Comparison of ENCODE assay signal across 14 mouse cellular contexts in the genomic region with DNA sequence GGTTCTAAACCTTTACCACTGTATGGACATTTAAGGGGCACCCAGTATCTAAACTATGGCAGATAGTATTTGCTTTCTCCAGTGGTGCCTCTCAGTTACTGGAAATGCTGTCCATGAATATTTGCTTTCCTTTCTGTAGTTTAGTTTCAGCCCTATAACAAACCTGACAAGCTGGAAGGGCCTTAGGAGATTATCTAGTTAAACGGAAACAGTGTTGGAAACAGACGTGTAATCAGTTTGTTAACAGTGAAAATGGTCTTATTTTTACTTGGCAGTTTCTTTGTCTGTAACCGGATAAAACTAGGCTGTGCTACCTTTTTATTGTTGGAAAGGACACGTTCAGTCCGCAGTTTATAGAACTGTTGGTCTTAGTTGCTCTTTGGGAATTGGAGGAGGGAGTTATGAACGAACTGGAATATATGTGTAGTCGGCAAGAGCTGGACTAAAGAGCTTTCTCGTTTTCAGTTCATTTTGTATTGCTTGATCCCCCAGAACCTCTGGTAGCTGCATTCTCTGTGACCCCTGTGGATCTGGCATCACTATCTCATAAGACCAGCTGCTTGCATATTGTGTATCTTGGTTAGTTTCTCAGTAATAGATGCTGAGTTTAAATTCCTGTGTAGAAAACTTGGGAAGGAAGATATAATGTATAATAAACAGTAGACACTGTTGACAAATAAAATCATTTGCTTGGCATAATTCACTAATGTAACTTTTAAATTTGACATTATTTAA.
"Had no signal": no experiment of that assay in that cellular context is flagged by ENCODE, and none has a peak within 500 bp of the region (broad histone marks: within the 10 kb centered on the region; RNA-seq: fewer than 3 reads in every experiment).

No protein-coding gene starts in this region.

- DNase-seq: kidney, adult 18-20 months; kidney, postnatal 10 days; kidney, postnatal 4 days; lung, adult 2 months; lung, postnatal 4 days; thymus, postnatal 4 days had no signal

- H3K27ac ChIP-seq: layer of hippocampus, adult 2 months; limb, embryonic 10.5 days; midbrain, embryonic 15.5 days; neural tube, embryonic 12.5 days; stomach, postnatal 0 days had no signal

- H3K9ac ChIP-seq: midbrain, embryonic 15.5 days; neural tube, embryonic 12.5 days had no signal

- H3K9me3 ChIP-seq: limb, embryonic 10.5 days; megakaryocyte, embryonic 14.5 days; midbrain, embryonic 15.5 days; neural tube, embryonic 12.5 days had no signal

- H3K4me2 ChIP-seq: midbrain, embryonic 11.5 days; midbrain, embryonic 15.5 days; neural tube, embryonic 12.5 days had no signal

- ATAC-seq: lung, postnatal 0 days; midbrain, embryonic 15.5 days had no signal

- H3K4me3 ChIP-seq: layer of hippocampus, adult 2 months; limb, embryonic 10.5 days; megakaryocyte, embryonic 14.5 days; midbrain, embryonic 15.5 days; neural tube, embryonic 12.5 days had no signal

- H3K4me1 ChIP-seq: limb, embryonic 10.5 days; midbrain, embryonic 15.5 days; neural tube, embryonic 12.5 days had no signal

- H3K36me3 ChIP-seq: midbrain, embryonic 15.5 days had no signal

- H3K27me3 ChIP-seq: megakaryocyte, embryonic 14.5 days; midbrain, embryonic 15.5 days; neural tube, embryonic 12.5 days had no signal
